Mouse (Mus musculus) liver, embryonic 14.5 days (tissue): ENCODE measurements at regions not wholly inside any gene's neighbourhood (a gene's known extent, or its start where the extent isn't known, plus 50 kb on each side); places are given as distances from the start of the nearest gene placed in this dataset.
A peak's percentile ranks its signal among the peaks of the same experiment; 100 is the strongest.

Experiments used
- ATAC-seq: fragments of 200-750 bp; cut with Nextera tagmentation; 2 replicates; pipeline ENCODE4 v1.8.0; 2017; ENCODE audit warnings: moderate number of reproducible peaks, mild to moderate bottlenecking, moderate library complexity; ENCODE audit not compliant: insufficient read depth
- DNase-seq, 3 experiments: peaks; one replicate each; pipeline ENCODE4 v3.0.0-alpha.2; 2012 to 2013; ENCODE audit warnings: low read depth in 3 of 3, low spot score in 3 of 3
- H3K27ac ChIP-seq: fragments of 300-500 bp; sonication (generic); 2 replicates; pipeline ENCODE4 v1.5.1; 2014; ENCODE audit warnings: moderate library complexity, mild to moderate bottlenecking, control low read depth, inconsistent platforms
- H3K27me3 ChIP-seq: fragments of 300-500 bp; sonication (generic); 2 replicates; pipeline ENCODE4 v1.6.1; 2014; ENCODE audit warnings: mild to moderate bottlenecking, low read length, moderate library complexity; ENCODE audit not compliant: control insufficient read depth, insufficient read depth
- H3K36me3 ChIP-seq: fragments of 300-500 bp; sonication (generic); replicated peaks from 2 replicates; pipeline ENCODE4 v1.6.1; 2014; ENCODE audit warnings: low read depth; ENCODE audit not compliant: control insufficient read depth, insufficient read depth
- H3K4me1 ChIP-seq, 2 experiments: fragments of 200-500 bp in 1 of 2; fragments of 300-500 bp in 1 of 2; sonication (generic) in 1 of 2; replicated peaks; 2 replicates each; pipeline ENCODE4 v1.6.1; 2012 to 2014; ENCODE audit warnings: antibody characterized with exemption in 1 of 2, inconsistent platforms in 1 of 2, low read length in 1 of 2; ENCODE audit not compliant: control insufficient read depth in 2 of 2, insufficient read depth in 2 of 2
- H3K4me2 ChIP-seq: fragments of 300-500 bp; sonication (generic); 2 replicates; pipeline ENCODE4 v1.6.1; 2014; ENCODE audit warnings: low read depth, mild to moderate bottlenecking, control low read depth, moderate library complexity
- H3K4me3 ChIP-seq, 2 experiments: fragments of 200-500 bp in 1 of 2; fragments of 300-500 bp in 1 of 2; sonication (generic) in 1 of 2; 2 replicates each; pipeline ENCODE4 v1.5.1; 2012 to 2014; ENCODE audit warnings: low read depth in 2 of 2, low read length in 2 of 2, mild to moderate bottlenecking in 2 of 2, control low read depth in 1 of 2, inconsistent platforms in 1 of 2, moderate library complexity in 1 of 2; ENCODE audit not compliant: insufficient read depth in 1 of 2
- H3K9ac ChIP-seq: fragments of 300-500 bp; sonication (generic); replicated peaks from 2 replicates; pipeline ENCODE4 v1.6.1; 2014; ENCODE audit warnings: mild to moderate bottlenecking, control low read depth, moderate library complexity
- H3K9me3 ChIP-seq: fragments of 300-500 bp; sonication (generic); 2 replicates; pipeline ENCODE4 v1.6.1; 2016; ENCODE audit warnings: low read length, mixed read lengths; ENCODE audit not compliant: control insufficient read depth
- CTCF ChIP-seq: IDR thresholded peaks from 2 replicates; pipeline ENCODE4 v1.5.1; 2016; ENCODE audit warnings: antibody characterized with exemption, low read depth, control low read depth
- EP300 ChIP-seq: IDR thresholded peaks from 2 replicates; pipeline ENCODE4 v1.6.1; 2016; ENCODE audit warnings: antibody characterized with exemption, low read depth
- WGBS: fragments of 180-500 bp; shearing (Covaris S2); extraction: QIAGEN DNeasy Blood & Tissue Kit; methylation state at CpG from one replicate; pipeline ENCODE4 v1.1.7; 2014; ENCODE audit not compliant: insufficient replicate concordance; 5-methylcytosine and 5-hydroxymethylcytosine counted together

- Histone ChIP-seq H3K4me3 (peak overlapping the region; percentile 34 to 38; a peak in 3 of 4 replicates), H3K36me3 (no peaks in the 10 kb centered on the region), H3K9ac (no peak overlapping the region), H3K4me2 (peak overlapping the region; percentile 59), H3K27ac (no peak overlapping the region), H3K27me3 (peaks cover 80% of the 10 kb centered on the region), H3K9me3 (no peaks in the 10 kb centered on the region), H3K4me1 (peaks cover 12 to 18% of the 10 kb centered on the region in 2 experiments)
- ATAC-seq (no peak), DNase-seq (no peak)
- TF ChIP-seq CTCF = no peak
- TF ChIP-seq EP300 = no peak
- 1% methylated on average over 15 of the region's 15 CpGs for WGBS
Measured at GRCm38 (mm10) chr14:61687346-61688012, 80.2 kb downstream of the Kcnrg start.

- Histone ChIP-seq H3K4me3 (no peak overlapping the region), H3K36me3 (no peaks in the 10 kb centered on the region), H3K9ac (no peak overlapping the region), H3K27ac (no peak overlapping the region), H3K9me3 (no peaks in the 10 kb centered on the region), H3K4me1 (peaks cover 12 to 18% of the 10 kb centered on the region in 2 experiments), H3K27me3 (peaks cover 80% of the 10 kb centered on the region), H3K4me2 (no peak overlapping the region)
- no peak for TF ChIP-seq CTCF
- no peak for TF ChIP-seq EP300
- DNase-seq (no peak), ATAC-seq (no peak)
- 5% methylated on average over 11 of the region's 11 CpGs for WGBS
Measured at GRCm38 (mm10) chr14:61688013-61688520, 80.8 kb downstream of the Kcnrg start.

GRCm38 (mm10) chr14:61688666-61689065, 81.4 kb downstream of the Kcnrg start:
- Histone ChIP-seq H3K4me2 (peak overlapping the region; percentile 51), H3K9me3 (no peaks in the 10 kb centered on the region), H3K27ac (no peak overlapping the region), H3K36me3 (no peaks in the 10 kb centered on the region), H3K27me3 (peaks cover 80% of the 10 kb centered on the region), H3K4me3 (0 out of 4 replicates have a peak overlapping the region, but pooled peaks of 1 of the 2 experiments have one; percentile 2), H3K4me1 (peaks cover 8 to 14% of the 10 kb centered on the region in 2 experiments), H3K9ac (no peak overlapping the region)
- TF ChIP-seq CTCF = no peak
- 5% methylated on average over 9 of the region's 9 CpGs for WGBS
- DNase-seq (no peak), ATAC-seq (no peak)

- no peaks in the 10 kb centered on the region for H3K36me3 ChIP-seq
- WGBS = 2% methylated on average over 21 of the region's 21 CpGs
- peak overlapping the region; percentile 51 for H3K4me2 ChIP-seq
- no peak for ATAC-seq
- no peak overlapping the region for H3K27ac ChIP-seq
- H3K4me3 ChIP-seq = peak overlapping the region in 1 of 2 experiments; percentile 25; a peak in 2 of 4 replicates
- peaks cover 3 to 8% of the 10 kb centered on the region in 2 experiments for H3K4me1 ChIP-seq
- DNase-seq = no peak
- no peak overlapping the region for H3K9ac ChIP-seq
- H3K9me3 ChIP-seq = no peaks in the 10 kb centered on the region
- TF ChIP-seq EP300 = no peak
- TF ChIP-seq CTCF = no peak
- H3K27me3 ChIP-seq = peaks cover 74% of the 10 kb centered on the region
Measured at GRCm38 (mm10) chr14:61689281-61689680, 82.0 kb downstream of the Kcnrg start.

DNA sequence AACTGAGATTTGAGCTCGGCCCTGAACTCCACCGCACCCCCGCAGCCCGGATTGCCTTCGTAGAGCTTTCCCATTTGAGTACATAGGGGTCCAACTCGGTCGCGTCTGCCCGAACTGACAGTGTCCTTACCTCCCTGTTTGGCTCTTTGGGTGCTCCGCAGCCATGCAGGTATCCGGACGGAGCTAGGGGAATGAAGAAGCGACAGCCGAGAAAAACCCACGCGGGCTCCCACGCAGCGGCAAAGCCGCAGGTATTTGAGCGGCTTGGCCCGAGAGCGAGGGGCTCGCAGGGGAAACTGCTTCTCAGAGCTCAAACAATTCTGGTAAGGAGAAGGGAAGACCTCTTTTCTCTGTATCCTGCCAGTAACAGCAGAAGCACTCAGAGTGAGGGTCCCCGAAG, 82.5 kb downstream of the Kcnrg start:
- 17% methylated on average over 24 of the region's 24 CpGs for WGBS
- H3K36me3 ChIP-seq = no peaks in the 10 kb centered on the region
- H3K4me2 ChIP-seq = peak overlapping the region; percentile 51
- H3K27me3 ChIP-seq = peaks cover 69% of the 10 kb centered on the region
- no peak overlapping the region for H3K9ac ChIP-seq
- peaks cover 3% of the 10 kb centered on the region in 2 experiments; a peak in 3 of 4 replicates for H3K4me1 ChIP-seq
- no peak overlapping the region for H3K27ac ChIP-seq
- TF ChIP-seq CTCF (no peak), EP300 (no peak)
- DNase-seq = no peak
- ATAC-seq = no peak
- H3K9me3 ChIP-seq = no peaks in the 10 kb centered on the region
- H3K4me3 ChIP-seq = no peak overlapping the region
